Mouse (Mus musculus): ENCODE results near the gene Adgrd1.

GRCm38 (mm10) chr5:129155023-129155901 is 58.7 kb downstream of the Adgrd1 start:
- TF ChIP-seq CTCF (conservative IDR thresholded peaks at IDR 0.05; ENCODE audit: low read length) (no peak), POU5F1 (IDR thresholded peaks at IDR 0.05; ENCODE audit: borderline replicate concordance, low read length) (no peak), NANOG (IDR thresholded peaks at IDR 0.05; ENCODE audit: borderline replicate concordance, low read length) (peak; percentile 63)

Data from E14TG2a.4 (cell line).